8 mouse cellular contexts compared by ENCODE assay signal in the genomic region with DNA sequence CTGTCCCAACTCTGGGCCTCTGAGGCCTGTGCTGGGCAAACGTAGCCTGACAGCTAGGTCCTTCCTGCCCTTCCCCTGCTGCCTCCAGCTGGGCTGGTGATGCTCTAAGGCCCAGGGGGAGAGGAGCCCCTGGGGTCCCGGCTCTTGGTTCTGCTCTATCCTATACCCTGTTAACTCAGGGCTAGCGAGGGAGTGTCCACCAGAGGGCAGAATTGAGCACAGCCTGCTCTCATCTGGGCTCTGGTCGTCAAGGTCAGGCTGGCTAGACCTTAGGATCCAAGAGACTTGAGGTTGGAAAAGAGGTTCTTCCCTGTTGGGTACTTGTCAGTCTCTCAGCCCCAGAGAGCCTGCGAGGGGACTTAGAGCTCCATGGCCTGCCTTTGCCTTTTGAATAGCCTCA. TPM values are rescaled to one million over a fixed set of nuclear protein-coding genes. Genes with fewer than 3 reads are reported as not detected.
DNase-seq lines count a peak whose midpoint lies in the region; ATAC-seq lines count a peak whose summit lies in the region.

No protein-coding gene starts in this region.

- WGBS in limb, embryonic 15.5 days, result 20% methylated on average over 5 of the region's 5 CpGs
- WGBS in neural tube, embryonic 11.5 days, result 26% methylated on average over 5 of the region's 5 CpGs

- H3K27ac ChIP-seq in limb, embryonic 15.5 days, result peak overlapping the region; percentile 40; the same call in 1 of the 2 replicates
- H3K27ac ChIP-seq in neural tube, embryonic 11.5 days (ENCODE audit: low read depth, low read length), result no peak overlapping the region

- H3K27me3 ChIP-seq in limb, embryonic 15.5 days, result no peaks in the 10 kb centered on the region
- H3K27me3 ChIP-seq in neural tube, embryonic 11.5 days (ENCODE audit: control insufficient read depth, insufficient read depth, low read length), result no peaks in the 10 kb centered on the region

- H3K4me3 ChIP-seq in limb, embryonic 15.5 days, result no peak overlapping the region
- H3K4me3 ChIP-seq in neural tube, embryonic 11.5 days (ENCODE audit: low read depth, low read length), result no peak overlapping the region

- no peaks in the 10 kb centered on the region for H3K9me3 ChIP-seq in limb, embryonic 15.5 days
- H3K9me3 ChIP-seq in neural tube, embryonic 11.5 days (ENCODE audit: control insufficient read depth, low read length), result no peaks in the 10 kb centered on the region; the same call in 1 of the 2 replicates

- H3K36me3 ChIP-seq in limb, embryonic 15.5 days, result peaks cover 55% of the 10 kb centered on the region
- peaks cover 5% of the 10 kb centered on the region; the same call in 1 of the 2 replicates for H3K36me3 ChIP-seq in neural tube, embryonic 11.5 days (ENCODE audit: control insufficient read depth, insufficient read depth, low read length)

- H3K9ac ChIP-seq in limb, embryonic 15.5 days, result no peak overlapping the region
- no peak overlapping the region for H3K9ac ChIP-seq in neural tube, embryonic 11.5 days (ENCODE audit: low read length)

- peak; percentile 51 for DNase-seq in right cerebral cortex, postnatal 14 days
- no peak for DNase-seq in right cerebral cortex, adult 18-20 months
- peak; percentile 58 for DNase-seq in adrenal gland, adult 2 months
- DNase-seq in embryo, embryonic 9.5 days (ENCODE audit: extremely low spot score), result peak; percentile 64
- peak; percentile 77 for DNase-seq in heart, postnatal 4 days
- DNase-seq in neural tube, embryonic 11.5 days (ENCODE audit: low spot score), result peak; percentile 78
- no peak for DNase-seq in layer of hippocampus, adult 9-11 months

- peaks cover 8% of the 10 kb centered on the region for H3K4me1 ChIP-seq in limb, embryonic 15.5 days
- no peaks in the 10 kb centered on the region for H3K4me1 ChIP-seq in neural tube, embryonic 11.5 days (ENCODE audit: control insufficient read depth, insufficient read depth, low read length)

- H3K4me2 ChIP-seq in limb, embryonic 15.5 days, result no peak overlapping the region
- no peak overlapping the region for H3K4me2 ChIP-seq in neural tube, embryonic 11.5 days (ENCODE audit: low read depth)

- no peak for ATAC-seq in limb, embryonic 15.5 days (ENCODE audit: insufficient number of reproducible peaks, low FRiP score, low TSS enrichment, low read depth)
- 0 out of 2 replicates have a peak, but pooled peaks have one; percentile 27 for ATAC-seq in neural tube, embryonic 11.5 days (ENCODE audit: insufficient read depth, low FRiP score, low TSS enrichment)

RNA-seq across cellular contexts. Expression of a gene that starts 11.6 kb away (rescaled TPM):
- 1 to 10 TPM; 2.7 to 3.9 TPM for total RNA-seq in adrenal gland, adult 2 months (2021)
- polyA plus RNA-seq in adrenal gland, adult 2 months (2012; rRNA removed), result 11.5 and 22.6 TPM in 2 replicates
- 1 to 10 TPM in 1 of 2 experiments, under 1 TPM in 1; 0.54 to 1.3 TPM for total RNA-seq in heart, postnatal 4 days (2021)
- 10.6 and 12.0 TPM in 2 replicates for polyA plus RNA-seq in limb, embryonic 15.5 days (2015; fragmentation: Nextera tagmentation; extraction: Ambion mirVana)
- 3.3 and 4.1 TPM in 2 replicates for polyA plus RNA-seq in neural tube, embryonic 11.5 days (2014; fragmentation: Nextera tagmentation; extraction: Ambion mirVana)

RNA-seq across cellular contexts. Expression of a gene that starts 26.7 kb away (rescaled TPM):
- total RNA-seq in adrenal gland, adult 2 months (2021), result 10 to 100 TPM; 43.6 to 47.9 TPM
- 37.6 and 49.2 TPM in 2 replicates for polyA plus RNA-seq in adrenal gland, adult 2 months (2012; rRNA removed)
- total RNA-seq in heart, postnatal 4 days (2021), result 10 to 100 TPM; 28.4 to 32.4 TPM
- polyA plus RNA-seq in limb, embryonic 15.5 days (2015; fragmentation: Nextera tagmentation; extraction: Ambion mirVana), result 22.5 and 25.0 TPM in 2 replicates
- polyA plus RNA-seq in neural tube, embryonic 11.5 days (2014; fragmentation: Nextera tagmentation; extraction: Ambion mirVana), result 21.1 and 23.7 TPM in 2 replicates

RNA-seq across cellular contexts. Expression of a gene that starts 43.3 kb away (rescaled TPM):
- total RNA-seq in adrenal gland, adult 2 months (2021), result 10 to 100 TPM; 30.0 to 56.7 TPM
- 76.2 and 87.1 TPM in 2 replicates for polyA plus RNA-seq in adrenal gland, adult 2 months (2012; rRNA removed)
- total RNA-seq in heart, postnatal 4 days (2021), result 10 to 100 TPM; 37.3 to 40.7 TPM
- polyA plus RNA-seq in limb, embryonic 15.5 days (2015; fragmentation: Nextera tagmentation; extraction: Ambion mirVana), result 15.2 and 16.6 TPM in 2 replicates
- 9.2 and 10.1 TPM in 2 replicates for polyA plus RNA-seq in neural tube, embryonic 11.5 days (2014; fragmentation: Nextera tagmentation; extraction: Ambion mirVana)

RNA-seq across cellular contexts. Expression of a gene that starts 56.9 kb away (rescaled TPM):
- total RNA-seq in adrenal gland, adult 2 months (2021), result 1 to 10 TPM in 1 of 2 experiments, under 1 TPM in 1; 0.69 to 1.3 TPM
- polyA plus RNA-seq in adrenal gland, adult 2 months (2012; rRNA removed), result 1.1 and 2.8 TPM in 2 replicates
- total RNA-seq in heart, postnatal 4 days (2021), result under 1 TPM; 0.45 to 0.54 TPM
- 0.36 and 0.45 TPM in 2 replicates for polyA plus RNA-seq in limb, embryonic 15.5 days (2015; fragmentation: Nextera tagmentation; extraction: Ambion mirVana)
- polyA plus RNA-seq in neural tube, embryonic 11.5 days (2014; fragmentation: Nextera tagmentation; extraction: Ambion mirVana), result 5.5 and 6.1 TPM in 2 replicates

Comparison
In these comparisons a context has a peak if more than half of its experiments do, and no peak if none do; other contexts are left out.
1. DNase-seq: peak in right cerebral cortex, postnatal 14 days (single experiment), adrenal gland, adult 2 months (single experiment), embryo, embryonic 9.5 days (single experiment), heart, postnatal 4 days (single experiment) and neural tube, embryonic 11.5 days (single experiment); none in right cerebral cortex, adult 18-20 months (single experiment) and layer of hippocampus, adult 9-11 months (single experiment).